Mouse (Mus musculus): Measurements from ENCODE around the gene Hnf1b.

GRCm38 (mm10) chr11:83885175-83885574, 35.3 kb downstream of the Hnf1b start:
- TF ChIP-seq CTCF (IDR thresholded peaks at IDR 0.05; ENCODE audit: low read depth) (no peak), EP300 (optimal IDR thresholded peaks at IDR 0.05) (no peak)

Data from stomach, postnatal 0 days (tissue).